Comparison of ENCODE assay signal across 8 mouse cellular contexts in genomic region chr4:138217441-138217840, GRCm38 (mm10). TPM values are rescaled to one million over a fixed set of nuclear protein-coding genes. Genes with fewer than 3 reads are reported as not detected.
DNase-seq lines count a peak whose midpoint lies in the region; ATAC-seq and TF ChIP-seq lines count a peak whose summit lies in the region.

No protein-coding gene starts in this region.

- no peaks in the 10 kb centered on the region for H3K9me3 ChIP-seq in kidney, embryonic 14.5 days (ENCODE audit: control insufficient read depth, low read length)
- H3K9me3 ChIP-seq in ES-E14 (ENCODE audit: control insufficient read depth, insufficient read depth, low read depth, low read length), result no peaks in the 10 kb centered on the region
- H3K9me3 ChIP-seq in embryonic facial prominence, embryonic 14.5 days (ENCODE audit: control insufficient read depth, low read length), result no peaks in the 10 kb centered on the region
- no peaks in the 10 kb centered on the region for H3K9me3 ChIP-seq in midbrain, embryonic 10.5 days (replicated peaks)

- peak overlapping the region; percentile 76 for H3K27ac ChIP-seq in kidney, embryonic 14.5 days (ENCODE audit: low read depth, low read length)
- H3K27ac ChIP-seq in ES-E14 (ENCODE audit: insufficient read depth, low read depth, low read length, poor library complexity, severe bottlenecking), result peak overlapping the region; percentile 42
- peak overlapping the region; percentile 89 for H3K27ac ChIP-seq in embryonic facial prominence, embryonic 14.5 days (replicated peaks; ENCODE audit: low read depth, low read length)
- H3K27ac ChIP-seq in midbrain, embryonic 10.5 days (replicated peaks), result peak overlapping the region; percentile 99

- peak overlapping the region; percentile 98 for H3K9ac ChIP-seq in kidney, embryonic 14.5 days (ENCODE audit: low read depth, low read length)
- H3K9ac ChIP-seq in ES-E14 (ENCODE audit: insufficient read depth, low read depth, low read length, poor library complexity, severe bottlenecking), result peak overlapping the region; percentile 86
- peak overlapping the region; percentile 99 for H3K9ac ChIP-seq in embryonic facial prominence, embryonic 14.5 days (ENCODE audit: low read depth, low read length)

- H3K4me1 ChIP-seq in kidney, embryonic 14.5 days (ENCODE audit: control insufficient read depth, insufficient read depth, low read length), result peaks cover 16% of the 10 kb centered on the region
- peaks cover 4 to 24% of the 10 kb centered on the region in 2 experiments for H3K4me1 ChIP-seq in ES-E14 (ENCODE audit: control insufficient read depth in 2 of 2, insufficient read depth in 2 of 2, low read length in 2 of 2, poor library complexity in 1 of 2)
- peaks cover 19% of the 10 kb centered on the region for H3K4me1 ChIP-seq in embryonic facial prominence, embryonic 14.5 days (ENCODE audit: control insufficient read depth, insufficient read depth, low read length)
- H3K4me1 ChIP-seq in midbrain, embryonic 10.5 days, result peaks cover 33% of the 10 kb centered on the region

- intact Hi-C loops in left cerebral cortex, postnatal 14 days (cut with DNase I), result loop anchor here (10.0 kb wide), 1 partner anchor 253 kb away; no protein-coding TSS in a partner anchor

- DNase-seq in kidney, postnatal 10 days, result no peak
- DNase-seq in ES-E14 (ENCODE audit: low read depth, low spot score), result no peak
- no peak for DNase-seq in embryonic facial prominence, embryonic 14.5 days (ENCODE audit: low spot score)
- no peak for DNase-seq in midbrain, embryonic 10.5 days (ENCODE audit: low spot score)
- no peak for DNase-seq in left cerebral cortex, postnatal 14 days (ENCODE audit: low spot score in 2 of 2)
- DNase-seq in thymus, postnatal 14 days, result no peak

- peak; percentile 21; the same call in 1 of the 2 replicates for ATAC-seq in kidney, embryonic 14.5 days (ENCODE audit: low FRiP score, low TSS enrichment)
- ATAC-seq in embryonic facial prominence, embryonic 14.5 days (ENCODE audit: low read depth), result peak; percentile 7; the same call in 1 of the 2 replicates
- peak; percentile 2 for ATAC-seq in inflammation-experienced regulatory T-cells, adult 6 months

- H3K27me3 ChIP-seq in kidney, embryonic 14.5 days (ENCODE audit: control insufficient read depth, insufficient read depth, low read length), result no peaks in the 10 kb centered on the region
- no peaks in the 10 kb centered on the region for H3K27me3 ChIP-seq in embryonic facial prominence, embryonic 14.5 days (replicated peaks; ENCODE audit: control insufficient read depth, insufficient read depth, low read length)
- no peaks in the 10 kb centered on the region for H3K27me3 ChIP-seq in midbrain, embryonic 10.5 days (ENCODE audit: low read depth, poor library complexity, severe bottlenecking)

- peak overlapping the region; percentile 73 for H3K4me2 ChIP-seq in kidney, embryonic 14.5 days (replicated peaks; ENCODE audit: low read depth, low read length)
- peak overlapping the region; percentile 83 for H3K4me2 ChIP-seq in embryonic facial prominence, embryonic 14.5 days (ENCODE audit: low read depth, low read length)

- H3K4me3 ChIP-seq in kidney, embryonic 14.5 days (ENCODE audit: low read length), result peak overlapping the region; percentile 72
- H3K4me3 ChIP-seq in ES-E14 (ENCODE audit: insufficient read depth in 1 of 2, low read depth in 1 of 2, low read length in 2 of 2, poor library complexity in 1 of 2, severe bottlenecking in 1 of 2), result peak overlapping the region; percentile 78 to 85
- H3K4me3 ChIP-seq in embryonic facial prominence, embryonic 14.5 days (ENCODE audit: low read depth, low read length), result peak overlapping the region; percentile 98
- H3K4me3 ChIP-seq in midbrain, embryonic 10.5 days, result peak overlapping the region; percentile 87

- in situ Hi-C loops in ES-E14 (cut with MboI; ENCODE audit: low sequenced_read_pairs in 2 of 2, unreplicated experiment in 2 of 2), result no loop called here

- peaks cover 13% of the 10 kb centered on the region for H3K36me3 ChIP-seq in kidney, embryonic 14.5 days (ENCODE audit: control insufficient read depth, insufficient read depth, low read length)
- H3K36me3 ChIP-seq in ES-E14 (ENCODE audit: control insufficient read depth, insufficient read depth, low read length, poor library complexity, severe bottlenecking), result no peaks in the 10 kb centered on the region; the same call in 1 of the 2 replicates
- H3K36me3 ChIP-seq in embryonic facial prominence, embryonic 14.5 days (ENCODE audit: control insufficient read depth, insufficient read depth, low read length), result peaks cover 19% of the 10 kb centered on the region
- peaks cover 37% of the 10 kb centered on the region for H3K36me3 ChIP-seq in midbrain, embryonic 10.5 days

- under 1% methylated on average over 34 of the region's 36 CpGs for WGBS in kidney, embryonic 14.5 days
- under 1% methylated on average over 25 of the region's 36 CpGs for WGBS in embryonic facial prominence, embryonic 14.5 days
- under 1% methylated on average over 36 of the region's 36 CpGs for WGBS in midbrain, embryonic 10.5 days

TF ChIP-seq in ES-E14, 5 proteins besides CTCF, POLR2A, EP300 and RAD21:
- no peak for TF ChIP-seq ZNF384 (IDR thresholded peaks at IDR 0.05; ENCODE audit: low read depth, low read length)
- no peak for TF ChIP-seq ZC3H11A (IDR thresholded peaks at IDR 0.05; ENCODE audit: borderline replicate concordance, low read depth, low read length)
- TF ChIP-seq MAFK (IDR thresholded peaks at IDR 0.05; ENCODE audit: insufficient read depth, low read depth, low read length), result no peak
- TF ChIP-seq HCFC1 (IDR thresholded peaks at IDR 0.05; ENCODE audit: borderline replicate concordance, insufficient read depth, low read length), result no peak
- TF ChIP-seq CHD2 (IDR thresholded peaks at IDR 0.05; ENCODE audit: low read depth, low read length), result no peak

RNA-seq across cellular contexts. Expression of gene Hp1bp3, which starts 1.3 kb away (rescaled TPM):
- 124 and 176 TPM in 2 replicates for polyA plus RNA-seq in kidney, embryonic 14.5 days (2014; fragmentation: Nextera tagmentation; extraction: Ambion mirVana)
- total RNA-seq in ES-E14 (2012; rRNA removed), result 27.2 and 31.1 TPM in 2 replicates
- polyA plus RNA-seq in embryonic facial prominence, embryonic 14.5 days (2014; fragmentation: Nextera tagmentation; extraction: Ambion mirVana), result 145 and 178 TPM in 2 replicates
- polyA plus RNA-seq in inflammation-experienced regulatory T-cells, adult 6 months (2017; shearing (Covaris generic)), result 100 to 1,000 TPM; 144 to 154 (median 152) TPM
- polyA plus RNA-seq in midbrain, embryonic 10.5 days (2016; fragmentation: Nextera tagmentation; extraction: Ambion mirVana), result 153 and 178 TPM in 2 replicates
- 100 to 1,000 TPM; 149 to 154 TPM for total RNA-seq in left cerebral cortex, postnatal 14 days (2021)

RNA-seq across cellular contexts. Expression of gene Sh2d5, which starts 32.8 kb away (rescaled TPM):
- polyA plus RNA-seq in kidney, embryonic 14.5 days (2014; fragmentation: Nextera tagmentation; extraction: Ambion mirVana), result 0.47 and 0.60 TPM in 2 replicates
- 2.9 and 4.6 TPM in 2 replicates for total RNA-seq in ES-E14 (2012; rRNA removed)
- polyA plus RNA-seq in embryonic facial prominence, embryonic 14.5 days (2014; fragmentation: Nextera tagmentation; extraction: Ambion mirVana), result 0.35 and 0.85 TPM in 2 replicates
- under 1 TPM; 0.16 to 0.53 (median 0.21) TPM for polyA plus RNA-seq in inflammation-experienced regulatory T-cells, adult 6 months (2017; shearing (Covaris generic))
- 0.83 and 1.3 TPM in 2 replicates for polyA plus RNA-seq in midbrain, embryonic 10.5 days (2016; fragmentation: Nextera tagmentation; extraction: Ambion mirVana)
- total RNA-seq in left cerebral cortex, postnatal 14 days (2021), result 10 to 100 TPM; 35.2 to 37.1 TPM

RNA-seq across cellular contexts. Expression of gene Kif17, which starts 32.8 kb away (rescaled TPM):
- 0.81 and 0.99 TPM in 2 replicates for polyA plus RNA-seq in kidney, embryonic 14.5 days (2014; fragmentation: Nextera tagmentation; extraction: Ambion mirVana)
- total RNA-seq in ES-E14 (2012; rRNA removed), result 0.40 and 0.63 TPM in 2 replicates
- 0.71 and 1.6 TPM in 2 replicates for polyA plus RNA-seq in embryonic facial prominence, embryonic 14.5 days (2014; fragmentation: Nextera tagmentation; extraction: Ambion mirVana)
- not detected for polyA plus RNA-seq in inflammation-experienced regulatory T-cells, adult 6 months (2017; shearing (Covaris generic))
- polyA plus RNA-seq in midbrain, embryonic 10.5 days (2016; fragmentation: Nextera tagmentation; extraction: Ambion mirVana), result 0.53 and 0.55 TPM in 2 replicates
- 10 to 100 TPM; 16.7 to 18.0 TPM for total RNA-seq in left cerebral cortex, postnatal 14 days (2021)

Comparison
In these comparisons a context has a peak if more than half of its experiments do, and no peak if none do; other contexts are left out.
1. H3K27ac ChIP-seq: peak in every context shown above with its lines; median percentile 99 in midbrain, embryonic 10.5 days; 89 in embryonic facial prominence, embryonic 14.5 days; 76 in kidney, embryonic 14.5 days; 42 in ES-E14.